Mouse (Mus musculus) forebrain, embryonic 13.5 days (tissue): ENCODE measurements around the gene Hexim1. TPM values are rescaled to one million over a fixed set of nuclear protein-coding genes. Genes with fewer than 3 reads are reported as not detected.

ENCODE experiments used
- ATAC-seq: fragments of 200-750 bp; cut with Nextera tagmentation; 2 replicates; pipeline ENCODE4 v1.8.0; 2017
- H3K27ac ChIP-seq: fragments of 300-500 bp; sonication (generic); 2 replicates; pipeline ENCODE4 v1.5.1; 2015; ENCODE audit warnings: inconsistent platforms, mild to moderate bottlenecking, moderate library complexity
- H3K27me3 ChIP-seq: fragments of 300-500 bp; sonication (generic); 2 replicates; pipeline ENCODE4 v1.6.1; 2015; ENCODE audit warnings: mild to moderate bottlenecking, inconsistent platforms
- H3K36me3 ChIP-seq: fragments of 300-500 bp; sonication (generic); 2 replicates; pipeline ENCODE4 v1.6.1; 2015; ENCODE audit warnings: mild to moderate bottlenecking, inconsistent platforms; ENCODE audit not compliant: poor library complexity, severe bottlenecking
- H3K4me1 ChIP-seq: fragments of 300-500 bp; sonication (generic); 2 replicates; pipeline ENCODE4 v1.6.1; 2015; ENCODE audit warnings: inconsistent platforms
- H3K4me2 ChIP-seq: fragments of 300-500 bp; sonication (generic); 2 replicates; pipeline ENCODE4 v1.6.1; 2015; ENCODE audit warnings: inconsistent platforms, mild to moderate bottlenecking, moderate library complexity
- H3K4me3 ChIP-seq: fragments of 300-500 bp; sonication (generic); 2 replicates; pipeline ENCODE4 v1.5.1; 2015; ENCODE audit warnings: mild to moderate bottlenecking, inconsistent platforms
- H3K9ac ChIP-seq: fragments of 300-500 bp; sonication (generic); 2 replicates; pipeline ENCODE4 v1.6.1; 2015; ENCODE audit warnings: mild to moderate bottlenecking, inconsistent platforms
- H3K9me3 ChIP-seq: fragments of 300-500 bp; sonication (generic); replicated peaks from 2 replicates; pipeline ENCODE4 v1.6.1; 2016; ENCODE audit warnings: inconsistent platforms
- WGBS: fragments of 180-500 bp; shearing (Covaris S2); methylation state at CpG from one replicate; pipeline ENCODE4 v1.1.7; 2015; 5-methylcytosine and 5-hydroxymethylcytosine counted together
- polyA plus RNA-seq: library from polyadenylated mRNA; unstranded; fragments of >200 nt; fragmentation: Nextera tagmentation; extraction: Ambion mirVana; gene quantifications from 2 replicates; pipeline ENCODE4 v1.2.1, GENCODE M21; 2015

Hexim1 gene
- polyA plus RNA-seq, 1 experiment from 2014 or later: 3.3 TPM

GRCm38 (mm10) chr11:103113005-103113404 lies 3.0 kb upstream of the Hexim1 start:
- Histone ChIP-seq H3K9me3 (no peaks in the 10 kb centered on the region), H3K4me2 (peak overlapping the region; percentile 59; the same call in 1 of the 2 replicates), H3K9ac (peak overlapping the region; percentile 53), H3K27ac (no peak overlapping the region), H3K27me3 (peaks cover 35% of the 10 kb centered on the region), H3K4me1 (peaks cover 40% of the 10 kb centered on the region), H3K4me3 (no peak overlapping the region), H3K36me3 (no peaks in the 10 kb centered on the region)
- WGBS: 30% methylated on average over 12 of the region's 12 CpGs
- ATAC-seq: no peak

DNA sequence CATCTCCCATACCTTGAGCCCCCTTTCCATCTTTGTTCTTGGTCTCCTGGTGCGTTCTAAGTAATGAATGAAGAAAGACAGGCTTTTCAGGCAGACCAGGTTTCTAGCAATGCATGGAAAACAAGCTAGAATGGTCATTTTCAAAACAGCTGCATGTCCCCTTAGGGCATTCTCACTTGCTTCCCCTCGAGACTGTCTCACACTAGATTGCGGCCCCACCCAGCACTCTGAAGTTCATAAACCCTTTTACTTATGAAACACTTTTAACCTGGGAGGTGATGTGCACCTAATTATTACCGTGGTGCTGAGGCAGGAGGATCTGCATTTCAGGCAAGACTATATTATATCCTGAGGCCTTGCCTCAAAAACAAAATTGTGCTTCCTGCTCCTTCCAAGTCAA lies 2.3 kb upstream of the Hexim1 start:
- no peaks in the 10 kb centered on the region for H3K9me3 ChIP-seq
- peaks cover 35% of the 10 kb centered on the region for H3K27me3 ChIP-seq
- 75% methylated on average over 4 of the region's 4 CpGs for WGBS
- ATAC-seq: no peak
- H3K4me1 ChIP-seq: peaks cover 47% of the 10 kb centered on the region
- no peaks in the 10 kb centered on the region for H3K36me3 ChIP-seq
- H3K4me2 ChIP-seq: no peak overlapping the region
- H3K27ac ChIP-seq: no peak overlapping the region
- H3K4me3 ChIP-seq: no peak overlapping the region
- no peak overlapping the region for H3K9ac ChIP-seq

DNA sequence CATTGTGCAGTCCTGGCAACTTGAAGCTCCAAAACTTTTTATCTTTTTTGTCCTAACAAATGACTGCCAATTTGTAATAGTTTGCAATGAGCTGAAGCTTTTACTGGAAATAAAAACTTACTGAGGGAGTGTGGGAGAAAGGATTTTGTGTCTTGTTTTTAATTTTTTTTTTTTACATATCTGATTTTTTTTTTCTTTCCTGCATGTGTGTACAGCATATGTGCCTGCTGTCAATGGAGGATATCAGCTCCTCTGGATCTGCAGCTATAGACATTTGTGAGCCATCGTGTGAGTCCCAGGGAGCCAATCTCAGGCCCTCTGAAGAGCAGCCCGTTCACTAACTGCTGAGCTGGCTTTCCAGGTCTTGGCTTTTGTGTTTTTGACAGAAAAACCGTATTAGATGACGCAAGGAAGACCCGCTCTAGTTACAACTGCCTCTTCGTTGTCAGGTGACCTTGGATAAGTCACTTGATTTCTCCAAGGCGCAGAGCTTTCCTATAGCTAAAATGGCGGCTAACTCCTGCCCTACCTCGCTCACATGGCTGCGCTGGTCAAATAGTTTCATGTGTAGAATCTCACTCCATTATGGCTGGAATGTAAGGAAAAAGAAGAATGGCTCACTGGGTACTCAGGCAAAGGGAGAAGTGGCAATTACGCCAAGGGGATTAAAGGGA lies 1.6 kb upstream of the Hexim1 start:
- Histone ChIP-seq H3K4me1 (peaks cover 51% of the 10 kb centered on the region), H3K27ac (peak overlapping the region; percentile 86; the same call in 1 of the 2 replicates), H3K4me3 (peak overlapping the region; percentile 59), H3K4me2 (peak overlapping the region; percentile 63), H3K9ac (peak overlapping the region; percentile 78), H3K36me3 (no peaks in the 10 kb centered on the region), H3K27me3 (peaks cover 35% of the 10 kb centered on the region), H3K9me3 (no peaks in the 10 kb centered on the region)
- no peak for ATAC-seq
- 83% methylated on average over 11 of the region's 11 CpGs for WGBS

DNA sequence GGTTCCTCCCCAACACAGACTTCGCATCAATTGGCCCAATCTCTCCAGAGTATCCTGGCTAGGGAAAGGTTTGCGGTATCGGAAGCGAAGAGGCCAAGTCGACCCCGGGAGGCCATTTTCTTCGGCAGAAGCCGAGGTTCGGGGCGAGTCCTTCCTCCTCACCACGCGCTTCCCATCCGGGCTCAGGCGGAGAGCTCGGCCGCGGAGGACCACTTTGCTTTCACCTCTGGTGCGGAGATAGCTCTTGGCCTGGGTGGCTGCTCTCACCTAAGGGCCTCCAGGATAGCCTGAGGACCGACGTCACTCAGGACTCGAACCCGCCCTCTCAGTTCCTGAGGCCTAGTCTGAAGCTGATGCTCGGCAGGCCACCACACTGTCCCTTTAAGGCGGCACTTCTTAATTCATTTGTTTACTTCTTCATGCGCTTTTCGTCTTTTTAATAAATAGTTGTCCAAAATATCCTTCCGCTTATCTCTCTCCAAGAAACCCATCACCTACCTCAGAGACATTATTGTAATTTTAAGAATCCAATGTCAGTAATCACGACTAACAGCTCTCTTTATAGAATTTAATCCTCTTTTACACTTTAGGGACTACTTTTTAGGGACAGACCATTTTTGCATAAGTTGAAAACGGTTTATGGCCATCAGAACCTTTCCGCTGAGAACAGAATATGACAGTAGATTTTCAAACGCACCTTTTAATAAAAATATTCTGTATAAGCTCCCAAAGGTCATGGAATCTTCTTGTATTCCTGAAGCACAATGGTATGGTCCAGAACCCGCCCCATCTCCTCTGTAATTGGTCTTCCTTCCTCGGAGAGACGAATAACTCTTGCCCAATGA lies 646 bp upstream of the Hexim1 start:
- H3K4me1 ChIP-seq: peaks cover 51% of the 10 kb centered on the region

DNA sequence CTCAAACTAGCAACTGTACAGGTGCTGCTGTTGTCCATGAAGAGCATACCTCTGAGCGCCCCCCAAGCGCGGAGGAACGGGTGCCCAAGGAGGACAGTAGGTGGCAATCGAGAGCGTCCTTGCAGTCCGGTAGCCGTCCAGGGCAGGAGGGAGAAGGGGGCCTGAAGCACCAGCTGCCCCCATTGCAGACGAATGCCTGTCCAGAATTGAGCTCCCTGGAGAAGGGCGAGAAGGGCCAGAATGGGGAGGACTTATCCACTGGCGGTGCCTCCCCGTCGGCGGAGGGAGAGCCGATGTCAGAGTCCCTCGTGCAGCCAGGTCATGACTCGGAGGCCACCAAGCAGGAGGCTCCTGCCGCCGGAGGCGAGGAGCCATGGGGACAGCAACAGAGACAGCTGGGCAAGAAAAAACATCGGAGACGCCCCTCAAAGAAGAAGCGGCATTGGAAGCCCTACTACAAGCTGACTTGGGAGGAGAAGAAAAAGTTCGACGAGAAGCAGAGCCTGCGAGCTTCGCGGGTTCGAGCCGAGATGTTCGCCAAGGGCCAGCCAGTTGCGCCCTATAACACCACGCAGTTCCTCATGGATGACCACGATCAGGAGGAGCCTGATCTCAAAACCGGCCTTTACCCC lies 1.0 kb downstream of the Hexim1 start:
- under 1% methylated on average over 35 of the region's 35 CpGs for WGBS
- ATAC-seq: 0 out of 2 replicates have a peak, but pooled peaks have one; percentile 3

More for the DNA sequence above, 646 bp upstream of the Hexim1 start:
- Histone ChIP-seq H3K9ac (peak overlapping the region; percentile 78), H3K4me2 (peak overlapping the region; percentile 63), H3K27me3 (peaks cover 35% of the 10 kb centered on the region), H3K27ac (peak overlapping the region; percentile 86), H3K9me3 (no peaks in the 10 kb centered on the region), H3K4me3 (peak overlapping the region; percentile 59), H3K36me3 (no peaks in the 10 kb centered on the region)
- WGBS: under 1% methylated on average over 34 of the region's 34 CpGs
- peak; percentile 78 for ATAC-seq

DNA sequence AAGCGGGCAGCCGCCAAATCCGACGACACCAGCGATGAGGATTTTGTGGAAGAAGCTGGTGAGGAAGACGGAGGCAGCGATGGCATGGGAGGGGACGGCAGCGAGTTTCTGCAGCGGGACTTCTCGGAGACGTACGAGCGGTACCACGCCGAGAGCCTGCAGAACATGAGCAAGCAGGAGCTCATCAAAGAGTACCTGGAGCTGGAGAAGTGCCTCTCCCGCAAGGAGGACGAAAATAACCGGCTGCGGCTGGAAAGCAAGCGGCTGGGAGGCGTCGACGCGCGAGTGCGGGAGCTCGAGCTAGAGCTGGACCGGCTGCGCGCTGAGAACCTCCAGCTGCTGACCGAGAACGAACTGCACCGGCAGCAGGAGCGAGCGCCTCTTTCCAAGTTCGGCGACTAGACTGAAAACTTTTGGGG lies 1.6 kb downstream of the Hexim1 start:
- Histone ChIP-seq H3K4me2 (peak overlapping the region; percentile 88), H3K4me3 (peak overlapping the region; percentile 59), H3K4me1 (peaks cover 37% of the 10 kb centered on the region), H3K27ac (peak overlapping the region; percentile 25; the same call in 1 of the 2 replicates), H3K9me3 (no peaks in the 10 kb centered on the region), H3K9ac (peak overlapping the region; percentile 79), H3K36me3 (no peaks in the 10 kb centered on the region), H3K27me3 (peaks cover 13% of the 10 kb centered on the region)
- WGBS: under 1% methylated on average over 38 of the region's 38 CpGs
- ATAC-seq: no peak

More for the DNA sequence above, 1.0 kb downstream of the Hexim1 start:
- Histone ChIP-seq H3K27ac (peak overlapping the region; percentile 74; the same call in 1 of the 2 replicates), H3K27me3 (peaks cover 19% of the 10 kb centered on the region), H3K9ac (peak overlapping the region; percentile 79), H3K4me1 (peaks cover 43% of the 10 kb centered on the region), H3K4me3 (peak overlapping the region; percentile 59), H3K9me3 (no peaks in the 10 kb centered on the region), H3K4me2 (peak overlapping the region; percentile 88), H3K36me3 (no peaks in the 10 kb centered on the region)

GRCm38 (mm10) chr11:103118866-103119265 lies 2.8 kb downstream of the Hexim1 start:
- peak overlapping the region; percentile 88 for H3K4me2 ChIP-seq
- H3K27ac ChIP-seq: no peak overlapping the region
- H3K36me3 ChIP-seq: no peaks in the 10 kb centered on the region
- WGBS: 84% methylated on average over 2 of the region's 2 CpGs
- H3K9me3 ChIP-seq: no peaks in the 10 kb centered on the region
- H3K9ac ChIP-seq: 0 out of 2 replicates have a peak overlapping the region, but pooled peaks have one; percentile 31
- no peak overlapping the region for H3K4me3 ChIP-seq
- peaks cover 32% of the 10 kb centered on the region for H3K4me1 ChIP-seq
- ATAC-seq: no peak
- peaks cover under 1% of the 10 kb centered on the region for H3K27me3 ChIP-seq

- Histone ChIP-seq H3K27ac (no peak overlapping the region), H3K27me3 (no peaks in the 10 kb centered on the region), H3K9me3 (no peaks in the 10 kb centered on the region), H3K36me3 (no peaks in the 10 kb centered on the region), H3K4me1 (peaks cover 29% of the 10 kb centered on the region), H3K4me3 (no peak overlapping the region), H3K9ac (no peak overlapping the region), H3K4me2 (no peak overlapping the region)
- 59% methylated on average over 5 of the region's 5 CpGs for WGBS
- no peak for ATAC-seq
Observed at GRCm38 (mm10) chr11:103119609-103120008, 3.6 kb downstream of the Hexim1 start.

DNA sequence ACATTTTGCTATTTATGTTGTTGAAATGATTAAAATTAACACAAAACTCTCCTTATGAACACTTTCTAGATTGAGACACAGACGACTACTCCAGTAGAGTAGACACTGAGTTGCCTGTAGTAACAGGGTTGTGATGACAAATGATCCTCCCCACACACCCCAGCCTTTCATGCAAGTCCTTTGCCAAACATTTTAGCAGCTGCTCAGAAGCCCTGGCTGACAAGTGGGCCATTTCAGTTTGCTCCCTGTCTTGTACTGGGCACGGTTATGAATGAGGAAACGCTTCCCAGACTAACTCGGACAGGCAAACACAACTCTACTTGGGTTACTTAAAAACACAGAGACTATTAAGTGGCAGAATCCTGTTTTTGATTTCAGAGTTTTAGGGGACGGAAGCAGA lies 4.3 kb downstream of the Hexim1 start:
- WGBS: 75% methylated on average over 5 of the region's 5 CpGs
- Histone ChIP-seq H3K9me3 (no peaks in the 10 kb centered on the region), H3K4me3 (no peak overlapping the region), H3K36me3 (no peaks in the 10 kb centered on the region), H3K27ac (no peak overlapping the region), H3K4me2 (no peak overlapping the region), H3K9ac (no peak overlapping the region), H3K27me3 (no peaks in the 10 kb centered on the region), H3K4me1 (peaks cover 25% of the 10 kb centered on the region)
- ATAC-seq: no peak

- WGBS: under 1% methylated on average over 39 of the region's 39 CpGs
- H3K9me3 ChIP-seq: no peaks in the 10 kb centered on the region
- peak; percentile 51 for ATAC-seq
- peak within 1 kb of the TSS; percentile 88 for H3K4me3 ChIP-seq
- H3K27me3 ChIP-seq: no peaks in the 10 kb centered on the region
- H3K4me2 ChIP-seq: peak within 1 kb of the TSS; percentile 81
- H3K9ac ChIP-seq: peak within 1 kb of the TSS; percentile 99
- H3K36me3 ChIP-seq: no peaks in the 10 kb centered on the region
- peaks cover 37% of the 10 kb centered on the region for H3K4me1 ChIP-seq
- H3K27ac ChIP-seq: peak within 1 kb of the TSS; percentile 95
Observed at GRCm38 (mm10) chr11:103131701-103132575, 15.9 kb downstream of the Hexim1 start, which contains the start of gene Hexim2. Gene Hexim2, plus strand, starts transcription at chr11:103132429.
